Mouse (Mus musculus): ENCODE measurements at regions not wholly inside any gene's neighbourhood (a gene's known extent, or its start where the extent isn't known, plus 50 kb on each side); places are given as distances from the start of the nearest gene placed in this dataset.

- no peak for DNase-seq
Measured at GRCm38 (mm10) chr3:147180711-147181110, 328.5 kb downstream of the Ttll7 start.

DNA sequence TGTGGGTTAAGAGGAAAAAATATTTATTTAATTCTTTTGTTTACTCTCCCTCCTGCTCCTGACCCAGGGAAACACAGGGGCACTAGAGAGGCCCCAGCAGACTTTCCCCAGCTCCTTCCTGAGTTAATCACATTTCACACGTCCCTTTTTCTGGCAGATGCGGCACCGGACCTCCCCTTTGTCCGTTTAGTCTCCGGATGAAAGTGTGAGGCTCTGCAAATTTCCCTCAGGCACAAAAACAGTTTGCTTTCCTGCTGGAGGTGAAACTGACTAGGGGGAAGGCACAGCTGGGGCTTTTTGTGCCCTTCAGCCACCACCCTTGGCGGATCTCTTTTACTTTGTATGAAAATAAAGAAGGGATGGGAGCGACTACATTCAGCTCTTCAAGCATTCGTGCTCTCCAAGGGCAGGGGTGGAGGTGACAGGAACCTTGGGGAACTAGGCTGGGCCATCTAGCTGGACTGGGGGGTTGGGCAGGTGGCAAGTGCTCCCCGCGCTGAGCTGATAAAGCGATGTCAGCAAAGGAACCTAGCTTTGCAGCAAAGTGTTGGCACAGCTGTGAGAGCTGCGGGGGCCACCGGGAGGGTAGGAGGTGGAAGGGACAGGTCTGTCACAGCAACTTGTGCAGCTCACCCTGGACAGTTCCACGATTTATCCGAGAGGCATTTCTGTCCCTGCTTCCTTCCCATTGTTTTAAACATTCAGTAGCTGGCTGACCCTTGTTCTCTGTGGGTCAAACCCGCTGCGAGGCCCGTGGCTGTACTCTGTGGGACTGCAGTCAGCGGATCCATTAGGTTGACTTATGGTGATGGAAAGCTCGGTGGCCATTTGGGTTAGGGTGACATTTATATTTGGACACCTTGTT, 329.6 kb downstream of the Ttll7 start:
- peak; percentile 17 for DNase-seq

DNA sequence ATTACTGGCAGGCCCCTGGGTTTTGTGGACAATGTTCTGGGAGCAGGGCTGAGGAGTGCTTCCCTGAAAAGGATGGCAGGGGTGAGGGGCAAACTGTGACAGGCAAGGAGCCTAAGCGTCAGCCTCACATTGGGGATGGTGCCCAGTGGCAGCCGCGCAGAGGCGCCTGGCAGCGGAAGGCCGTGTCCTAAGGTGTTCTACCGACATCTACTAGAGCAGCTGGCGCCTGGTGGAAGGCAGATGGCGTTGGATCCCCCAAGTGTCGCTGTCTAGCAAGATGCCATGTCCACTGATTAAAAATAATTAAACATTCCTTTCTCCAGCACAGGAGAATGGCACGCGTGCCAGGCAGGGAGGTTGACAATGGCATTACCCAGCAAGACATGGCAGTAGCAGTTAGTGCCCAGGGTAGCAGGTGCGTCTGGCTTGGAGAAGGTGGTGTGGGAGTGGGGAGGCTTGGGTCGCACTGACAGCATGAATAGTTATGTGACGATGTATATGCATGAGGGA, 330.3 kb downstream of the Ttll7 start:
- no peak for DNase-seq

DNA sequence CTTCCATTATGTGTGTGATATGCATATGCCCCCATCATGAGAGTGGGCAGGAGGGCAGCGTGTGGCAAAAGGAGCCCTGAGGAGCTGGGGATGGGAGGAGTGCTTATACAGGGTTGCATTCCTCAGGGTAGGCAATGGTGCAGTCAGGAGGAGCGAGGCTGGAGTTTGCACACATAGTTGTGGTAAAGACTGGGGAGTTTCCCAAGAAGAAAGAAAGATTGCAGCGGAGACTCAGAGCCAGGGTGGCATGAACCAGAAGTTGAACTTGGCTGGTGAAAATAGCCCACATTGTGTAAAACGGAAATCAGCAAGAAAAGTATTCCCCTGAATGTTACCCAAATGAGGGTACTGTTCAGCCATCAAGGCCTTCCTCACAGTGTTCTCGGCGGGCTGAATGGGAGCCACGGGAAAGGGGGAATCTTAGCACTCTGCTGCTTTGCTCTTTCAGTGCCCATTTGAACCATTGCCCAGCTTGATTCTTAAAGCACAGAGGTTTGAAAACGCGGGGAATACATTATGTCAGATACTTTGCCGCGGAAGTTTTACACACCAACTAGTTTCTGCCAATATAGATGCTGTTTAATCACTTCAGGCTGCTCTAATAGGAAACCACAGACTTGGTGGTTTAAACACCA, 331.6 kb downstream of the Ttll7 start:
- DNase-seq = no peak

- DNase-seq = no peak
Measured at GRCm38 (mm10) chr3:147189737-147190136, 337.6 kb downstream of the Ttll7 start.

DNA sequence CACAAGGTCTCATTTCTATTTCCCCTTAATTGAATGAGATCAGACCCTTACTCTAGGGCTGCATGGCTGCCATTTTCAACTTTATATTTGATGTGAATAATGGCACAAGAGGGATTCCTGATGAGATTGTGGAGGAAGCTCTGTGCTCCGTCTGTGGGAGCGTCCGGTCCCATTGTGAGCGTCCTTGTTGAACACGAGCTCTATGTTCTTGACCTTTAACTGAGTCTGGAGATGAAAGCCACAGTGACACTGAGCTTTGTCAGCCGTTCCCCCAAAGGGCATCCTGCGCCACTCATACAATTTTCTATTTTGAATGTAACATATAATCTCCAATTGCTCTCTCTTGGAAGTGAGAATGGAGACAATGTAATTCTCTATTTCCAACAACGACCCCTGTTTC, 344.5 kb downstream of the Ttll7 start:
- peak; percentile 35 for DNase-seq

- DNase-seq = peak; percentile 42
Measured at GRCm38 (mm10) chr3:147197215-147197614, 345.0 kb downstream of the Ttll7 start.

GRCm38 (mm10) chr3:147211127-147211940, 359.2 kb downstream of the Ttll7 start:
- no peak for DNase-seq

DNA sequence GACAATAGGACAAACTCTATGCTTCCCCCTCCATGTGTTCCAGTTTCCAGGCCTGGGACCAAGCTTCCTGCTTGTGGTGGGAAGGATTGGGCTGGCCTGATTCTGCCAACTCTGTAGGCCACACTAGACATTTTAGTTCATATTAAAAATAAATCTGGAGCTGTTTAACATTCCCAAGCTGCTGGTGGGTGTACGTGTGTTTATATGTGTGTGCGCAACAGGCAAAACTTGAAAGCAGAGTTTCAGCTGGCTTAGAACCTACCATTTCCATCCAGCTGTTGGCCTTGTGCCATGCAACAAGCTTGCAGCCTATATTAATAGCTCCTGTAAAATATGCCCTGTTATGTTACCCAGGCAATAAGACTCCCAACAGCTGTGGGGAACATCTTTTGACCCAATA, 376.5 kb downstream of the Ttll7 start:
- no peak for DNase-seq

DNA sequence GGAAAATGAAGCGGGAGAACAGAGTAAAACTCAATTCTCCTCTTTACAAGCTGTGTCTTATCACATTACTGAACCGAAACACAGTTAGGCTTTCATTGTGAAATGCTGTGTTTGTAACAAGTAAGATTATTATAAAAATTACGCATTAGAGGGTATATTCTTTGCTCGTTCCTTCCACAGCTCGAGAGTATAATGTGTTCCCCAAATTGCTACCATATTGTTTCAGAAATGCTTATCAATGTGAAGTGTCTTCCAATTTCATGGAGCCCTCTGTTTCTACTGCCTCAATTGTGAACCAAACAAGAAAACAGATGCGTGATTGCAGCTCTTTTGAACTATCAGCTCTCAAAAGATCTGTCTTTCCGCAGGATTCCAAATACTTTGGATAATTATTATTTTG, 378.4 kb downstream of the Ttll7 start:
- DNase-seq = no peak

DNA sequence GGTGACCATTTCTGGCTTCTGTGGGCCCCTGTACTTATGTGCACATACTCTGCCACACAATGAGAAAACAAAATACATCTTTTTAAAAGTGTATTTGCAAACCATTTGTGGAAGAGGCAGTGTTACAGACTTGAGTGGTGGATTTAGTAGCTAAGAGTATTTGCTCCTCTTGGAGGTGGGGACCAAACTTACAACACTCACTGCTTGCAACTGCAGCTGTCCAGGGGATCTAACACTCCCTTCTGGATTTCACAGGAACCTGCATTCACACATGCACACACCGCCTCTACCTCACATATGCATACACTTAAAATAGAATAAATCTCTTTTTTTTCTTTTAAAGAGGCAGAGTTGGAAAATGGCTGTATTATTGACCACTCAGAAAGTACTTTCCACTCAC, 386.2 kb downstream of the Ttll7 start:
- no peak for DNase-seq

GRCm38 (mm10) chr3:147240651-147241050, 388.5 kb downstream of the Ttll7 start:
- no peak for DNase-seq

- DNase-seq = no peak
Measured at GRCm38 (mm10) chr3:147244911-147245430, 392.8 kb downstream of the Ttll7 start.

DNA sequence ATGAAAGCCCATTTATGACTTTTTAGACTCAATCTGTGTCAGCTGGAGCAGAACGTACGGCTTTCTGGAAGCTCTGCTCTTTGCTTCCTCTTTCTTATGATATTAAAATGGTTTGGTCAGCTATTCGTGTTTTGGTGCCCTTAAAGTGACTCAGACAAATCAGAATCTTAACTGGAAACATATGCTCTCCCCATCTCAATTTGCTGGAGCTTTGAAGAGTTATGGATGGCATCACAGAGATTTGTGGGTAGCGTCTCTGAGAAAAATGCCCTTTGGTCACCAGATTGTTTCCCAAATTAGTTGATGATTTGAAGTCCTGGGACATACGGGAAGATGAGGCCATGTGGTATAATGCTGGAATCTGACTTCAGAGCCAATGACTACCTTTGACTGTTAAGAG, 394.0 kb downstream of the Ttll7 start:
- DNase-seq = no peak

DNA sequence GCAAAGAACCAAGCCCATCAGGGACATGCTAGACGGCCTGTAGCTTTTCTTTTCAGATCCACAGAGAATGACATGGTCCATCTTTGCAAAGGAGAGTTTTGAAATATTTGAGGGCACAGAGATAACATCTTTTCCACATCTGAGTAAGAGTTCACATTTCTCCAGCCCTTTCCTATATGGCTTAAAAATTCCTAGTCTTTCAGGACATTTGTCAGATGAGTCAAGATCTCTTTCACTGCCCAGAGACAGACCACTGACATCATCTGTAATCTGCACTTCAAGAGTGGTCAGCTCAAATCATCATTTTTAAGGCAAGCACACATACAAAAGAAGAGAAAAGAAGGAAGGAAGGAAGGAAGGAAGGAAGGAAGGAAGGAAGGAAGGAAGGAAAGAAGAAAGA, 397.3 kb downstream of the Ttll7 start:
- no peak for DNase-seq

DNA sequence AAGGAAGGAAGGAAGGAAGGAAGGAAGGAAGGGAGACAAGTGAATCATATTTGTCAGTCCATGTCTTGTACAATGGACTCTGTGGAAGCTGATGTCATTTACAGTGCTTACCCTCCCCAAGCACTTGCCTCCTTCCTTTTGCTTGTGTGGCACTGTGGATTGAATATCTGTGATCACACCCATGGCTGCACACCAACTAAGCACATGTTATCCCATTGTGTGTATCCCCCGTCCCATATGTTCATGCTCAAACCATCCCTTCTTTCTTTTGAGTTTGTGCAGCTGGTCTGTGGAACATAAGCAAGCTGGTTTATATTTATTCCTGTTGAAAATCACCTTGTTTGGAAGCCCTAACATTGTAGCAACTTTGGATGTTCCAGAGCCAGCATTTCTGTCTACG, 397.7 kb downstream of the Ttll7 start:
- DNase-seq = no peak

- DNase-seq = no peak
Measured at GRCm38 (mm10) chr3:147252226-147252788, 400.1 kb downstream of the Ttll7 start.

DNA sequence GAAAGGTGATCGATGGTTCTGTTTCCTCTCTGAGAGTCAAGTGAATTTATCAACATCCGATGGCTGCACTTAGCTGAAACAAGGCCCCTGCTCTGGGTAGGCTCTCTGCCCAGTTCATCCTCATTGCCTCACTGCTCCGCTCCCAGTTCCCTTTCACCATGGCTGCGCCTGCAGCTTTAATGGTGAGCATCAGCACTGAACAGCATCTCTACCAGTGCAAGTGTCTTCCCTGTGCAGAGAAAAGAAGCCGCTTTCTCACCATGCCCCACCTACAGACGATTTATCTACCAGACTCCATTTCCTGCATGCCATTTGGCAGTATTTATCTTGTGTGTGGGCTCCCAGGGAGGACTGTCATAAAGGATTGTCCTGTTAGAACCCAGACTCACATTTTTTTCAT, 400.6 kb downstream of the Ttll7 start:
- no peak for DNase-seq

- no peak for DNase-seq
Measured at GRCm38 (mm10) chr3:147254454-147254853, 402.3 kb downstream of the Ttll7 start.

DNA sequence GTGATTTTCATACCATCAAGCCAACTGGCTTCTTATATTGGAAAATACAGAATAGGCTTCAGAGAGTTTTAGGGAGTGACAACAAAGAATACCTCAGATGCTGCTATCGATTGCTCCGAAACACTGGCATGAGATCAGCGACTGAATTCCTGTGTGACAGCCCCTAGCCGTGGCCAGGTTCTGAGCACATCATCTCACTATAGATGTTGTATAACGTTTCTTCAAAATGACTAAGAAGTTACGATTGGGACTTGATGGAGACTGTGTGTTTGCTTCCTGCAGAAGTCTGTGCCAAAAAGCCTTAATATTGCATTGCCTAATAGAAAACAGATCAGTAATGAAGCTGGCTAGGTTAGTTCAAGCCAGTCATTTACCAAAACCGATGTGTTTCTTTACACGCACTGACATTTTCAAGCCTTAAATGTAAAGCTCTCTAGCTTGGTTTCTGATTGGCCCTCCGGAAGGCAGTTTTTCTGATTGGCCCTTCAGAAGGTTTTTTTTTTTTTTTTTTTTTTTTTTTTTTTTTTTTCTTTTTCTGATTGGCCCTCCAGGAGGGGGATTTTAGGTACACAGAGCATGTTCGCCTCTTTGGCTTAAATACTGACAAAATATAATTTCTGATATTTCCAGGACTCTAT, 408.9 kb downstream of the Ttll7 start:
- no peak for DNase-seq

- DNase-seq = no peak
Measured at GRCm38 (mm10) chr3:147266556-147266955, 414.4 kb downstream of the Ttll7 start.

DNA sequence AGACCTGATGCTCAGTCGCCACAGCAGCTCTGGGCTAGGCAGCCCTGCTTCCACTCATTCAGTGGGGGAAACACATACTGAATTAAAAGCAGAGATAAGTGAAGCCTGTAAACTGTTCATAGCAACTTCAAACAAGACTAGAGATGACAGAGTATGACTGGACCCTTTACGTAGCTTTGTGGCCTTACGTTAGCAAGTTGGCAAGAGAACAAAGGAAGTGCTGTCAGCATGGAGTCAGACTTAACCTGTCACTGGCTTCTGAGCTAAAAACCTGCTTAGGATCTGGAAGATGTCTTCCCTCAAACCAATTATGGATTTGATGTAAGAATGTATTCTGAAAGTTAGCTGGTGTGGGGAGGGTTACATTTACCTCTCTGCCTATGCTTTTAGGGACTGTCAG, 421.3 kb downstream of the Ttll7 start:
- peak; percentile 26 for DNase-seq

Measured in adrenal gland, postnatal 10 days (tissue).